Mouse (Mus musculus): Measurements from ENCODE around the gene Astl. TPM values are rescaled to one million over a fixed set of nuclear protein-coding genes. Genes with fewer than 3 reads are reported as not detected.

Astl gene
- polyA plus RNA-seq, 1 experiment from 2014 or later: not detected

DNA sequence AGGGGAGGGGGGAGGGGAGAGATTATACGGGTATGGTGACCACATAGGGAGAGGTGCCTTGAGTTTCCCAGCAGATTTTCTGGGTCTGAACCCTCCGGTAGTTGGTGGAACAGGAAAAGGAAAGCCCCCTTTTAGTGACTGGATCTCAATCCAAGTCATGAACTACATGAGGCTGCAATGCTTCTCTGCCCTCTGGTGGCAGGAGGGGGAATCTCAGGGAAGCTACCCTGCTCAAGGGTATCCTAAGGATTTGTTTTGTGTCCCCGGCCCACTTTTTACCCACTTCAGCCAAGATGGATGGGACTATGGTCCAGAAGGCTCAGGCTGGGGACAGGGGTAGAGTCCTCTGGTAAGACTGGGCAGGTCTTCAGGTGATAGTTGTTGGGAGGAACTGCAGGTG lies 2.7 kb downstream of the Astl start:
- ATAC-seq: 0 out of 2 replicates have a peak, but pooled peaks have one; percentile 35
- H3K4me3 ChIP-seq (ENCODE audit: low read depth, low read length): no peak overlapping the region
- no peak overlapping the region for H3K27ac ChIP-seq (ENCODE audit: low read depth, low read length)
- H3K4me2 ChIP-seq (ENCODE audit: low read length): no peak overlapping the region
- DNase-seq (ENCODE audit: low spot score): peak; percentile 68
- no peak overlapping the region for H3K9ac ChIP-seq (ENCODE audit: low read length)
- H3K27me3 ChIP-seq (replicated peaks; ENCODE audit: control insufficient read depth, insufficient read depth, low read length): peaks cover 11% of the 10 kb centered on the region
- WGBS: 8% methylated on average over 3 of the region's 3 CpGs
- no peaks in the 10 kb centered on the region for H3K4me1 ChIP-seq (ENCODE audit: control insufficient read depth, insufficient read depth, low read length)
- H3K36me3 ChIP-seq (ENCODE audit: control insufficient read depth, insufficient read depth, low read length): no peaks in the 10 kb centered on the region
- H3K9me3 ChIP-seq (replicated peaks; ENCODE audit: control insufficient read depth, low read length): no peaks in the 10 kb centered on the region

DNA sequence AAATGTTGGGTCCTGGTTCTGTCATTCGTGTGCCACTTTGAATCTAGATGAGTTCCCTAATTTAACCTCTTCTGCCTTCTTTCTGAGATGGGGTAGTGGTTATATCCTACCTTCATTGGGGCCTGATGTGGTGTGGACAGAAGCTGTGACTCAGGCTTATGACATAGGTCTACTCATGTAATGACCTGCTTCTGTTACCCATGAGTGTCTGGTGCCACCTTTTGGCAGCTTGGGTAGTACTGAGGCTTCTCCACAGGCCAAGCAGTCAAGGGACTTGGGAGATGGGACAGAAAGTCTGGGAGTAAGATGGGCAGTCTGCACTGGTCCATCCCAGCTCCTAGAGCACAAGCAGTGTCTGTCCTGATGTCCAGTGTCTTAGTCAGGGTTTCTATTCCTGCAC lies 7.9 kb downstream of the Astl start:
- Histone ChIP-seq H3K4me1 (ENCODE audit: control insufficient read depth, insufficient read depth, low read length) (no peaks in the 10 kb centered on the region), H3K4me3 (ENCODE audit: low read depth, low read length) (no peak overlapping the region), H3K9ac (ENCODE audit: low read length) (no peak overlapping the region), H3K9me3 (replicated peaks; ENCODE audit: control insufficient read depth, low read length) (no peaks in the 10 kb centered on the region), H3K27ac (ENCODE audit: low read depth, low read length) (no peak overlapping the region), H3K27me3 (replicated peaks; ENCODE audit: control insufficient read depth, insufficient read depth, low read length) (no peaks in the 10 kb centered on the region), H3K4me2 (ENCODE audit: low read length) (no peak overlapping the region), H3K36me3 (ENCODE audit: control insufficient read depth, insufficient read depth, low read length) (no peaks in the 10 kb centered on the region)
- DNase-seq (ENCODE audit: low spot score) (no peak), ATAC-seq (no peak)
- 81% methylated on average over 1 of the region's 1 CpGs for WGBS

DNA sequence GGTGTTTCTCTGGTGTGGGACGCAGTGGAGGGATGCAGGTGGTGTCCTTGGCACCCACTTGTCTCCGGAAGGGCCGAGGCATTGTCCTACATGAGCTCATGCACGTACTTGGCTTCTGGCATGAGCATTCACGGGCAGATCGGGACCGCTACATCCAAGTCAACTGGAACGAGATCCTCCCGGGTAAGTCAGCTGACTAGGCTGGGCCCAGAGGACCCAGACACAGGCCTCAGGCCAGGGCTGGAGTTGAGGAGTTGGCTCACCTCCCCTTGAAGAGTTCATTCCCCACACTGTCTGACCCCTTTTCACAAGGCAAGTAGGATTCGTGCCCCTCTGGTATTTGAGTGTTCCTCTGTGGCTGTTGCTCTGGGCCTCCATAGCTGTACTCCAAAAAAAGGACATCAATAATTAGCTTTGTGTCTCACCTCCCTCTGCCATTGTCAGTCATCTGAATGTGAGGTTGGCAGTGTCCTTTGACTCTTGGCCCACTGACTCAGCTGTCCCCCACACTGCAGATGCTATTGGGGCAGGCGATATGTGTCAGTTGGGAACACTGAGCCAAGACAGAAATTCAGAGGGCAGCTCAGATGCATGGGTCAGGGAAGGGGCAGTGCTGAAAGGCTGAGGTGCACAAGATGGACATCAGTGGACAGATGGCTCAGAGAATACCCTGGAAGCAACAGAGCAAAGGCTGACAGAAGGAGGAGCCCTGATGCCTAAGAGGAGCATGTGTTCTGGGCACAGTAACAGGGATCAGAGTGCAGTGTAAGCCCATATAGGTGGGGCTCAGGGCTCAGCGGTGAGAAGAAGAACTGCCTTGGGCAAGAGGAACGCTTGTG lies 8.9 kb downstream of the Astl start:
- ATAC-seq: no peak
- no peak overlapping the region for H3K27ac ChIP-seq (ENCODE audit: low read depth, low read length)
- 78% methylated on average over 13 of the region's 13 CpGs for WGBS

DNA sequence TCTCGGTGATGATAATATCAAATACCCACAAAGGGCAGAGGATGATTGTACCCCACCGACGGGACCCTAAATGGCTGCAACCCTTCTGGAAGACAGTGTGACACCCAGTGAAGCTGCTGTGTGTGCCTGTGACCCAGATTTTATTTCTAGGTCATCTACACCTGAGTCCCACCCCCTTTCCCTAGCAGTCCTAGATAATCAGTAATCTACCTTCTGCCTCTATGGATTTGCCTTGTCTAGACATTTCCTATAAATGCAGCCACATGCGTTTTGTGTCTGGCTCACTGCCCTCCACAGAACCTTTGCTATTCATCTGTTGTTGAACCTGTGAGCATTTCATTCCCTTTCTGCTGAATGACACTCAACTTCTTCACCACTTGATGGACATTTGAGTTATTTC lies 15.4 kb downstream of the Astl start:
- no peaks in the 10 kb centered on the region for H3K36me3 ChIP-seq (ENCODE audit: control insufficient read depth, insufficient read depth, low read length)
- H3K4me1 ChIP-seq (ENCODE audit: control insufficient read depth, insufficient read depth, low read length): no peaks in the 10 kb centered on the region
- H3K9ac ChIP-seq (ENCODE audit: low read length): no peak overlapping the region
- no peaks in the 10 kb centered on the region for H3K9me3 ChIP-seq (replicated peaks; ENCODE audit: control insufficient read depth, low read length)
- 90% methylated on average over 4 of the region's 4 CpGs for WGBS
- ATAC-seq: no peak
- H3K4me2 ChIP-seq (ENCODE audit: low read length): no peak overlapping the region
- no peak overlapping the region for H3K27ac ChIP-seq (ENCODE audit: low read depth, low read length)
- no peak overlapping the region for H3K4me3 ChIP-seq (ENCODE audit: low read depth, low read length)
- H3K27me3 ChIP-seq (replicated peaks; ENCODE audit: control insufficient read depth, insufficient read depth, low read length): no peaks in the 10 kb centered on the region
- no peak for DNase-seq (ENCODE audit: low spot score)

More for the DNA sequence above, 8.9 kb downstream of the Astl start:
- no peak for DNase-seq (ENCODE audit: low spot score)
- Histone ChIP-seq H3K4me2 (ENCODE audit: low read length) (no peak overlapping the region), H3K4me1 (ENCODE audit: control insufficient read depth, insufficient read depth, low read length) (no peaks in the 10 kb centered on the region), H3K27me3 (replicated peaks; ENCODE audit: control insufficient read depth, insufficient read depth, low read length) (no peaks in the 10 kb centered on the region), H3K9ac (ENCODE audit: low read length) (no peak overlapping the region), H3K36me3 (ENCODE audit: control insufficient read depth, insufficient read depth, low read length) (no peaks in the 10 kb centered on the region), H3K4me3 (ENCODE audit: low read depth, low read length) (no peak overlapping the region), H3K9me3 (replicated peaks; ENCODE audit: control insufficient read depth, low read length) (no peaks in the 10 kb centered on the region)

DNA sequence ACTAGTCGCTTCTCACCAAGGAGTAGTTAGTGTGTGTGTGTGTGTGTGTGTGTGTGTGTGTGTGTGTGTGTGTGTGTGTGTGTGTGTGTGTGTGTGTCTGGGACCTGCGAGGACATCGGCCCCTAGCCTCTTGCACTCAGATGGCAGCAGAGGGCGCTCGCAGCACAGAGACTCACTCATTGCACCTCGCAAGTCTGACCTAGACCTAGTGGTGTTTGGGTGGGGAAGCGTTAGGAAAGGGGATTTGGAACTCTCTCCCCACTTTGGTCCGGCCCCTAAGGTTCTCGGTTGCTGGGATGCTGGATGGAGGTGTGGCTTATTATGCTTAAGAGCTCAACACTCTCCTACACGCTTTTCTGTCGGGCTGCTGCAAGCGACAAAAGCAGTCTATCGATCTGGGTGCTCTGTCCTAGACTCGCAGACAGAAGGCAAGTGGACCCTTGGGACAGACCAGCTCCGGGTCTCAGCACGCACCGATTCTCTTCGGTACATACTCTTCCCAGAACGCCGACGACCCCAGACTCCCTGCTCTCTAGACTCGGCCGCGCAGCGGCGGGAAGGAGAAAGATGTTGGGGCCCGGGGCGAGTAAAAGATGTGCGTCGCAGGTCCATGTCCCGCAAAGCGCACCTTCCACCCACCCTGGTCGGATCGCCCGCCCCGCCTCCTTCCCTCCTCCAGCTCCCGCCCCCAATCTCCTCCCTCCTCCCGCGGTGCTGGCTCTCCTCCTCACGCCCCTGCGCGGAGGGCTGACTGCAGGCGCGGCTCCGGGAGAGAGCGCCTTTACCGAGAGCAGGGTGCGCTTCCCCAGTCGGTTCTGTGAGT lies 24.2 kb downstream of the Astl start, which contains the start of gene Adra2b:
Gene Adra2b, plus strand, starts transcription at position 750 of the 823 bp plus-strand sequence.
- no peaks in the 10 kb centered on the region for H3K36me3 ChIP-seq (ENCODE audit: control insufficient read depth, insufficient read depth, low read length)
- peak within 1 kb of the TSS; percentile 41; the same call in 1 of the 2 replicates for H3K9ac ChIP-seq (ENCODE audit: low read length)
- peak within 1 kb of the TSS; percentile 59 for H3K4me2 ChIP-seq (ENCODE audit: low read length)
- peaks cover 6% of the 10 kb centered on the region; the same call in 1 of the 2 replicates for H3K4me1 ChIP-seq (ENCODE audit: control insufficient read depth, insufficient read depth, low read length)
- no peak within 1 kb of the TSS for H3K27ac ChIP-seq (ENCODE audit: low read depth, low read length)
- ATAC-seq (peak; percentile 76), DNase-seq (ENCODE audit: low spot score) (peak; percentile 82)
- WGBS: under 1% methylated on average over 44 of the region's 49 CpGs
- H3K9me3 ChIP-seq (replicated peaks; ENCODE audit: control insufficient read depth, low read length): no peaks in the 10 kb centered on the region
- peaks cover 54% of the 10 kb centered on the region for H3K27me3 ChIP-seq (replicated peaks; ENCODE audit: control insufficient read depth, insufficient read depth, low read length)
- peak within 1 kb of the TSS; percentile 35 for H3K4me3 ChIP-seq (ENCODE audit: low read depth, low read length)

DNA sequence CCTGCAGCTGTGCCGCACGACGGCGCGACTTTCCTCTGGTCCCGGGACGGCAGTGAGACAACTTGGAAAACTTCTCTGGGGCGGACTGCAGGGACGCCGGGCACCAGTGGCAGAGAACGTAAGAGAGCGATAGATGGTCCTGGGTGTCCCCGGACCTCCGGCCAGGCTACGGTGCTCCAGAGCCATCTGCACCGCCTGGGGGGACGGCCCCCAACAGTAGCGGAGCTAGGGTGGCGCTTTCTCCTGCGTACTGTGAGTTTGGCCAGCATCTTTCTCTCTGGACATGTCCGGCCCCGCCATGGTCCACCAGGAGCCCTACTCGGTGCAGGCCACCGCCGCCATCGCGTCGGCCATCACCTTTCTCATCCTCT lies 24.8 kb downstream of the Astl start:
- ATAC-seq (0 out of 2 replicates have a peak, but pooled peaks have one; percentile 19), DNase-seq (ENCODE audit: low spot score) (no peak)
- Histone ChIP-seq H3K9me3 (replicated peaks; ENCODE audit: control insufficient read depth, low read length) (no peaks in the 10 kb centered on the region), H3K27me3 (replicated peaks; ENCODE audit: control insufficient read depth, insufficient read depth, low read length) (peaks cover 54% of the 10 kb centered on the region), H3K9ac (ENCODE audit: low read length) (0 out of 2 replicates have a peak overlapping the region, but pooled peaks have one; percentile 41), H3K4me2 (ENCODE audit: low read length) (peak overlapping the region; percentile 59), H3K4me1 (ENCODE audit: control insufficient read depth, insufficient read depth, low read length) (peaks cover 6% of the 10 kb centered on the region; the same call in 1 of the 2 replicates), H3K4me3 (ENCODE audit: low read depth, low read length) (peak overlapping the region; percentile 35), H3K27ac (ENCODE audit: low read depth, low read length) (no peak overlapping the region), H3K36me3 (ENCODE audit: control insufficient read depth, insufficient read depth, low read length) (no peaks in the 10 kb centered on the region)
- WGBS: under 1% methylated on average over 27 of the region's 28 CpGs

DNA sequence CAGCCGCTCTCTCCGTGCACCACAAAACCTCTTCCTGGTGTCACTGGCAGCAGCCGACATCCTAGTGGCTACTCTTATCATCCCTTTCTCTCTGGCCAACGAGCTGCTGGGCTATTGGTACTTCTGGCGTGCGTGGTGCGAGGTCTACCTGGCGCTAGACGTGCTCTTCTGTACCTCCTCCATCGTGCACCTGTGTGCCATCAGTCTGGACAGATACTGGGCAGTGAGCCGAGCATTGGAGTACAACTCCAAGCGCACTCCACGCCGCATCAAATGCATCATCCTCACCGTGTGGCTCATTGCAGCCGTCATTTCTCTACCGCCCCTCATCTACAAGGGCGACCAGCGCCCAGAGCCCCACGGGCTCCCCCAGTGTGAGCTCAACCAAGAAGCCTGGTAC lies 25.3 kb downstream of the Astl start:
- Histone ChIP-seq H3K27me3 (replicated peaks; ENCODE audit: control insufficient read depth, insufficient read depth, low read length) (peaks cover 54% of the 10 kb centered on the region), H3K4me2 (ENCODE audit: low read length) (peak overlapping the region; percentile 59), H3K9ac (ENCODE audit: low read length) (no peak overlapping the region), H3K27ac (ENCODE audit: low read depth, low read length) (no peak overlapping the region), H3K4me3 (ENCODE audit: low read depth, low read length) (peak overlapping the region; percentile 35; the same call in 1 of the 2 replicates), H3K4me1 (ENCODE audit: control insufficient read depth, insufficient read depth, low read length) (peaks cover 6% of the 10 kb centered on the region; the same call in 1 of the 2 replicates), H3K9me3 (replicated peaks; ENCODE audit: control insufficient read depth, low read length) (no peaks in the 10 kb centered on the region), H3K36me3 (ENCODE audit: control insufficient read depth, insufficient read depth, low read length) (no peaks in the 10 kb centered on the region)
- WGBS: 8% methylated on average over 20 of the region's 20 CpGs
- no peak for DNase-seq (ENCODE audit: low spot score)
- ATAC-seq: no peak

DNA sequence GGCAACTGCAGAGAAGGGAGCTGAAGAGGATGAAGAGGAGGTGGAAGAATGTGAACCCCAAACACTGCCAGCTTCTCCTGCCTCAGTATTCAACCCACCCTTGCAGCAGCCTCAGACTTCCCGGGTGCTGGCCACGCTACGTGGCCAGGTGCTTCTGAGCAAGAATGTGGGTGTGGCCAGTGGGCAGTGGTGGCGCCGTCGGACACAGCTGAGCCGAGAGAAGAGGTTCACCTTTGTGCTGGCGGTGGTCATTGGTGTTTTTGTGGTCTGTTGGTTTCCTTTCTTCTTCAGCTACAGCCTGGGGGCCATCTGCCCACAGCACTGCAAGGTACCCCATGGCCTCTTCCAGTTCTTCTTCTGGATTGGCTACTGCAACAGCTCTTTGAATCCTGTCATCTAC lies 26.0 kb downstream of the Astl start:
- Histone ChIP-seq H3K9me3 (replicated peaks; ENCODE audit: control insufficient read depth, low read length) (no peaks in the 10 kb centered on the region), H3K4me2 (ENCODE audit: low read length) (no peak overlapping the region), H3K4me3 (ENCODE audit: low read depth, low read length) (no peak overlapping the region), H3K27me3 (replicated peaks; ENCODE audit: control insufficient read depth, insufficient read depth, low read length) (peaks cover 54% of the 10 kb centered on the region), H3K9ac (ENCODE audit: low read length) (no peak overlapping the region), H3K36me3 (ENCODE audit: control insufficient read depth, insufficient read depth, low read length) (no peaks in the 10 kb centered on the region), H3K27ac (ENCODE audit: low read depth, low read length) (no peak overlapping the region), H3K4me1 (ENCODE audit: control insufficient read depth, insufficient read depth, low read length) (peaks cover 6% of the 10 kb centered on the region; the same call in 1 of the 2 replicates)
- ATAC-seq (no peak), DNase-seq (ENCODE audit: low spot score) (no peak)
- 11% methylated on average over 8 of the region's 8 CpGs for WGBS

Data from forebrain, embryonic 14.5 days (tissue).